Mouse (Mus musculus): ENCODE data around the gene Zfp61.
"Not testable (repeated sequence)": the region's sequence is repeated elsewhere in the genome, so short reads cannot be mapped to it uniquely, and the experiment has no call there.

Gene Zfp61

DNA sequence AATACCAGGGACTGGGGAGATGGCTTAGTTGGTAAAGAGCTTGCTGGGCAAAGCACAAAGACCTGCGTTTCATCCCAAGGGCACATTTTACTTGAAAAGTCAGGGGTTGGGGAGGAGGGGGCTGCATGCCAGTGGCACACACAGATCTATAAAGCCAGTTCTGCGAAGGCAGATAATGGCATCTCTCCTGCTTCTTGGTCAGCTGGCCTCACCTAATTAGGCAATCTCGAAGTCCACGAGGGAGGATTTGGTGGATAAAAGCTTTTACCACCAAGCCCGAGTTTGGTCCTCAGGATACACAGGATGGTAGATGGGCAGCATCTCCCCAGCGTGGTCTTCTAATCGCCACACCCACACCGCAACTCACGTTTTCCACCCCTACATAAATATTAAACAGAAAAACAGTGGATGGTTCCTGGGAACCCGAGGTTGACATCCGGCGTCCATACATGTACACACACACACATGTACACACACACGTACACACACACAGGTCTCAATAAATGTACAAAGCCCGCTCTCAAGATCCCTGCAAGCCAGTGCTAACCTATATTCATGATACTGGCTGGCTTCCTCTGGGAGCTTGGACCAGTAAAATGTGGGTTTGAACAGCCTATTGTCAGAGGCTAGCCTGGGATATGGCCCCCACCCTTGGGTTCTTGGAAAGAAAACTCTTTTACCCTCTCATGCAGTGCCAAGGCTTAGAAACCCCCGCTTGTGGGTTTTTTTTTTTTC lies 3.5 kb downstream of the Zfp61 start:
- no peak for DNase-seq (ENCODE audit: low spot score)

DNA sequence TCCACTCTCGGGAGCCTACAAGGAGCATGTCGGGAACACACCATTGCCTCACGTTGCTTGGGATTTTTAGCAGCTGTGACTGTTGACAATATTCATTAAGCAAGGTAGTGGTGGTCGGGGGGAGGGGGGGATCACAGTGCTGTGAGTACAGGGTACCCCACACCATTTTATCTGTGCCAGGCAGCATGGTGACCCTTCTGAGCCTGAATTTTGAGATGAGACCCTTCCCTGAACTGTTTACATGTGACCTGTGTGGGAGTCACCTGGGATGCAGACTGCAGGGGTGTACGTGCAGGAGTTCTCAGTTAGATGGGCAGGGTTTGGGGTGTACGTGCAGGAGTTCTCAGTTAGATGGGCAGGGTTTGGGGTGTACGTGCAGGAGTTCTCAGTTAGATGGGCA lies 4.6 kb downstream of the Zfp61 start:
- no peak for DNase-seq (ENCODE audit: low spot score)

DNA sequence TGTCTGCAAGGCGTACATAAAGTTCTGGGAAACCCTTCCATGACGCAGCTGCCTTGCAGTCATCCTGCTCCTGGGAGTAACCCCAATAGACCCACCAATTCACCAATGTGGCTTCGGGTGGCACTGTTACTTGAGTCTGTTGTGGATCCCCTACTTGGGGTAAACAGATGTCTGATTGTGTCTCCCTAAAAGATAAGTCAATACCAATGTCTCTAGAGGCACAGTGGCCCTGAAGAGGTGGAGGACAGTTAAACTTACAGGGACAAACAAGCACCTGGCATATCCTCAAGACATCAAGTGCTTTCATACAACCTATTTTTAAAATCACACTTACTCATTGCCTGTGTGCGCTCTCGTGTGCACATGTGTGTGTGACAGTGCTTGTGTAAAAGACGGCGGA lies 5.7 kb downstream of the Zfp61 start:
- DNase-seq (ENCODE audit: low spot score) = no peak

DNA sequence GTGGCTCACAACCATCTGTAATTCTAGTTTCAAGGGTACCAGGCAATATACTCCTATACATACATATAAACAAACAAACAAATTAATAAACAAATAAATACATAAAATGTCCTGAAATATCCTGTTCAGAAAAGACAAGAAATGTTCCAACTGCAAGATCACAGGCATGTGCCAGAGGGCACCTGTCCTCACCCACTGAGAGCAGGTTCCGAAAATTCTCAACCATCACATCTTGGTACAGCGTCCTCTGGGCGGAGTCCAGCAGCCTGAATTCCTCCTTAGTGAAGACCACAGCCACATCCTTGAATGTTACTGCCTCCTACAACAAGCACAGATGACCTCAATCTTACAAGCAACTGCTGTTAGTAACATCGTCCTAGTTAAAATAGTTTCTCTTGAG lies 6.3 kb downstream of the Zfp61 start:
- no peak for DNase-seq (ENCODE audit: low spot score)

DNA sequence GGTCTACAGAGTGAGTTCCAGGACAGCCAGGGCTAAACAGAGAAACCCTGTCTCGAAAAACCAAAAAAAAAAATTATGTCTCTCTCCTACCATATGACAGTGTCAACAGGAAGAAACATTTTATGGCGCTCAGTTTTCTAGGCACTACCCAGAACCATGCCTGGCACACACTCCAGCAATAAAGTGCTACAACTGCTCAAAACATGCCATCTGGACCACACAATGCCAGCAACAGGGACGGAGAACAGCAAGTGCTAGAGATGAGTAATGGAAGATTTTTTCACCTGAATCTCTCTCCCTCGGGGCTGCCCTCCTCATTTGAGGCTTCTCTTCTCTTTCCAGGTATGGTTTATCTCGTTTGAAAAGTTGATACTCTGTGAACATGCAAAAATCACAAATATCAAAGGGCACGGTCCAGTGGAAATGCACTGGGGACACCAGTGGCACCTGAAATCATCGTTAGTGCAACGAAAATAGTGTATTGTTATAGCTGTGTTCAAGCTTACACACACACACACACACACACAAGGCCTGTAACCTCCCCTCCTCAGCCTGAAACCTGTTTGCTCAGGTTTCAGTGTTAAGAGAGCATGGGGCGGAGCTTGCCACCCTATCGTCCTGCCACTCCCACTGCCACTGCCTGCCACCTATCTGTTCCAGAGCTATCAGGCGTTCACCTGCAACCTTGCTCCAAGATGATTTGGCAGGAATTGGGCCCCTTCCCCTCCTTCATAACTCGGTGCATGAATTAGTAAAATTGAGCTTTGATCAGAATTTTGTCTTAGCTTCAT lies 7.8 kb downstream of the Zfp61 start:
- DNase-seq (ENCODE audit: low spot score) = no peak

DNA sequence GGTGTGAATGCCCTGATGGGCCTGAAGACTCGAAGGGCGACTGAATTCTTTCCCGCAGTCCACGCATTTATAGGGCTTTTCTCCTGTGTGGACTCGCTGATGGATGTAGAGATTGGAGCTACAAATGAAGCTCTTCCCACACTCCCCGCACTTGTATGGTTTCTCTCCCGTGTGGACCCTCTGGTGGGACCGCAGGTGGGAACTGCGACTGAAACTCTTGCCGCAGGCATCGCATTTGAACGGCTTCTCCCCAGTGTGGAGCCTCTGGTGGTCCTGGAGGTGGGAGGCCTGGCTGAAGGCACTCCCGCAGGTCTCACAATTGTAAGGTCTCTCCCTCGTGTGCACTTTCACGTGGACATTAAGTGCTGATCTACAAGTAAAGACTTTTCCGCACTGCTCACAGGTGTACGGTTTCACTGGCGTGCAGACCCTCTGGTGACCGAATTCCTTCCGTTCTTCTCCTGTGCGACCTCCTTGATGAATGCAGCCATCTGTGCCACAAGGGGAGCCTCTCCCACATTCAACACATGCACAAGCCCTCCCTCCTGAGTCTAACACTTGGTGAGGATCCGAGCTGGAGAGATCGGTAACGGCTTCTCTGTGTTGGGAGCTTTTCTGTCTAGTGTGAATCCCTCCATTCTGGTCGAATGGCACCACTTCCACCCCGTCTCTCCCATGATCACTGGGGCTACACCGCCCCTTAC lies 9.5 kb downstream of the Zfp61 start:
- no peak for DNase-seq (ENCODE audit: low spot score)

DNA sequence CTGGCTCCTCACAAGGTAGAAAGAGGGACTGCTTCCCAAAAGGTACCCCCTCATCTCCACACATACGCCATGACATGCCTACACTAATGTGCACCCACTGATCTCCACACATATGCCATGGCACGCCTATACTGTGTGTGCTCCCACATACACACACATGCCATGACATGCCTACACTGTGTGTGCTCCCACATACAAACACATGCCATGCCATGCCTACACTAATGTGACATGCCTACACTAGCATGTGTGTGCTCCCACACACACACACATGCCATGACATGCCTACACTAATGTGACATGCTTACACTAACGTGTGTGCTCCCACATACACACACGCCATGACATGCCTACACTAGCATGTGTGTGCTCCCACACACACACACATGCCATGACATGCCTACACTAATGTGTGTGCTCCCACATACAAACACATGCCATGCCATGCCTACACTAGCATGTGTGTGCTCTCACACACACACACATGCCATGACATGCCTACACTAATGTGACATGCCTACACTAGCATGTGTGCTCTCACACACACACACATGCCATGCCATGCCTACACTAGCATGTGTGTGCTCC lies 10.8 kb downstream of the Zfp61 start:
- no peak for DNase-seq (ENCODE audit: low spot score)

DNA sequence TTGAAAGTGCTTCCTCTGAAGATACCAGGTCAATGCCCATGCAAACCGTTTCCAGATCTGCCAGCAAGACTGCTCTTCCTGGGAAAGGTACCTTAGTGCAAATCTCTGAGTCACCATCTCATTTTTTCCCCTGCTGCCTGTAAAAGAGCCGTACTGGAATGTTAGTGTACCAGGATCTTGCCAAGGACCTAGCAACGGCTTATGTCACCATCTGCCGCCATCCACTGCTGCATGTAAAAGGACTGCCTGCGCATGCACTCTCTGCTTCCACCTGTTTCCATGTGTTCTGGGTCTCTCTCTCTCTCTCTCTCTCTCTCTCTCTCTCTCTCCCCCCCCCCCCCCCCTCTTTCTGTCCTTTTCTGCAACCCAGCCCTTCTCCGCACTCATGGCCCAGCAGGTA lies 12.5 kb downstream of the Zfp61 start:
- DNase-seq (ENCODE audit: low spot score) = no peak

DNA sequence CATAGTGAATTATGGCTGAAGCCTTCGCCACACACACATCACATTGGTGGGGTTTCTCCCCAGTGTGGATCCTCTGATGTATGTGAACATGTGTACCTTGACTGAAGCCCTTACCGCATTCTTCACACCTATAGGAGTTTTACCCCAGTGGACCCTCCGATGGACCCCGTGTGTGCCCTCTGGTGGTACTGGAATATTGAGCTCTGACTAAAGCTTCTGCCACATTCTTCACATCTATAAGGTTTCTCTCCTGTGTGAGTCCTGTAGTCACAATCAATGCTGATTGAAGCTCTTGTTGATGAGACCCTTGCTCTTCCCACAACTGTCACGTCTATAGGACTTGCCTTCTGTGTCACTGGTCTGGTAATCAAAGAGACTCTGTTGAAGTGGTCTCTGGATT lies 13.4 kb downstream of the Zfp61 start:
- no peak for DNase-seq (ENCODE audit: low spot score)

DNA sequence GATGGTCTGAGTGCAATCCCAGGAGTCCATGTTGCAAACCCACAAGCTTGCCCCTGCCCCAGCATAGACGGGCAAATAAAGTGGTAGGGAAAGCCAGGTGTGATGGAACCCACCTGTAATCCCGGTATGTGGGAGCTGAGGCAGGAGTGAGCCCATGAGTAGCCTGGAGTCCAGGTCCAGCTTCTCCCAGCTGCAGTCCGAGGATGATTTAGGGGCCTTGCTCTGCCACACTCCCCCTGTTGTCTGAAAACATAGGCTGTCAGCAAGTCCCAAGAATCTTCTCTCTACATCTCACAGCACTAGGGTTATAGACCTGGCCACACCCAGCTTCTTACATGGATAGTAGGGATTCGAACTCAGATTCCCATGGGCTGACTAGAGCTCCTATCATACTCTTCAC lies 14.1 kb downstream of the Zfp61 start:
- no peak for DNase-seq (ENCODE audit: low spot score)

DNA sequence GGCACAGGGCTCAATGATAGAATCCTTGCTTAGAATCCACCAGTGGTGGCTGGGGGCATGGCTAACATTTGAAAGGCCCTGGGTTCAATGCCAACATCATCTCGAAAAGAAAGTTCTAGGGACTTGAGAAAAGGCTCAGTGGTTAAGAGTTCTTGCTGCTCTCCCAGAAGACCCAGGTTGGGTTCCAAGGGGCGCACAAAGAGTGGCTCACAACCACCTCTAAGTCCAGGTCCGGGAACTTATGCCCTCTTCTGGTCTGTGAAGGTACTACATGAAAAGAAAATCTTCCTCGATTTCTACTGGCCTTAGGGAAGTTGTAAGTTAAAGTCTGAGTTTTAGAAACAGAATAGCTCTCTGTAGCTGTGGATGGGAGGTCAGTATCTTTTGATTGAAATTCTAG lies 14.9 kb downstream of the Zfp61 start:
- no peak for DNase-seq (ENCODE audit: low spot score)

DNA sequence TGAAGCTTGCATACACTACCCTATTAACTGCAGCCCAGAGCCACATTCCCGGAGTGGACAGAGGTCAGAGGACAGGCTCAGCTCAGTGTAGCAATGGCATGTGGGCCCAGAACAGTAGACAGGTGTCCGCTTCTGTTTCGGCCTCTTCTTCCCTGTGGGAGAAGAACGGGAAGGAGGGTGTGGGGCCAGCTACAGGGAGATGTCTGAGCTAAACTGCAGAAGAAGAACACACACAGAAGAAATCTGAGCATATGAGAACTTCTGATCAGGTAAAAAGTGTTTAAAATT lies 20.2 kb downstream of the Zfp61 start:
- DNase-seq (ENCODE audit: low spot score) = no peak

DNA sequence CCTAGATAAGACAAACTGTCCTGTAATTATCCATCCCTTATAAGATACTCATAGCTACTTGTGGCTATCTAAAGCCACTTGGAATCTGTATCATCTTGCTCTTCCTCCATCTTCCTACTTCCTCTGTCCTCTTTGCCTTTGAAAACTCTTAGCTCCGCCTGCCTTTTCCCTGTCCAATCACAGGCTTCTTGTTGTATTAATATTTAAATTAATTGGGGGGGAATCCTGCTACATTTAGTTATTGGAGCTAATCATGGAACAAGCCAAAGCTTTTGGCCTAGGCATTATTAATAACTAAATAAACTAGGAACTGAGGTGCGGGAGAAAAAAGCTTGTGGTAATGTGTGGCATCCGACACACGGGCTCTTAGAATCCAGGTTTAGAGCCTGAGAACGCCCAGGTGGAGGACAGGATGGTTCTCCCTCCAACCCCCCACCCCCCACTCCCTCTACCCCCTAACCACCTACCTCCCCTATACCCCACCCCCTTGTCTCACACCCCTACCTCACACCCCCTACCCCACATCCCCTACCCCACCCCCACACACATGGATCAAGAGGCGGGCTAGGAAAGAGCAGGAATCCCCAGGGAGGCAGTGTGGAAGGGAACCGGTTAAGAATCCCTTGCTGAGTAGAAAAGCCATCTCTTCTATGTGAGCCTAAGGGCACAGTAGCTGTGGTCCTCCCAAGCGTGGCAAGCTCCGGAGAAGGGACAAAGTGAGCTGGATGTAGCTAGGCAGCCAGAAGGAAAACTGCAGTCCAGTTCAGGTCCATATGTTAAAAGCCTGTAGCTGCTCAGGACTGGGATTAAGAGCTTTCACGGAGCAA lies 20.8 kb downstream of the Zfp61 start:
- DNase-seq (ENCODE audit: low spot score) = no peak

DNA sequence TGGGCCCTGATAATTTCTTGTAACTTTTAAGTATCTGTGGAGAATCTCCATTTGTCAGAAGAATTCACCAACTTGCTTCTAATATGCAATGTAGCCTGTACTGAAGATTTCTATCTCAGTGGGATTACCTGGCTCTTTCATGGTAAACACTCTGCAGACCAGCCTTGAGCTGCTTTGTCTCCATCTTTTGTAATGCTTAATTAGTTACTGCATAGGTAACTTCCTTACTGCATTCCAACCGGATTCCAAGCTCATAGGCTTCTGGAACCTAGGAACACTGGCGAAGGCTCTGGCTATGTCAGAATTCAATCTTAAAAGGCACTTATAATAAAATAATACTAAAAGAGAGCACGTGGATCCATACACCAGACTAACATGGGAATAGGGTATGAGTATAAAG lies 22.3 kb downstream of the Zfp61 start:
- DNase-seq (ENCODE audit: low spot score) = not testable (repeated sequence)

DNA sequence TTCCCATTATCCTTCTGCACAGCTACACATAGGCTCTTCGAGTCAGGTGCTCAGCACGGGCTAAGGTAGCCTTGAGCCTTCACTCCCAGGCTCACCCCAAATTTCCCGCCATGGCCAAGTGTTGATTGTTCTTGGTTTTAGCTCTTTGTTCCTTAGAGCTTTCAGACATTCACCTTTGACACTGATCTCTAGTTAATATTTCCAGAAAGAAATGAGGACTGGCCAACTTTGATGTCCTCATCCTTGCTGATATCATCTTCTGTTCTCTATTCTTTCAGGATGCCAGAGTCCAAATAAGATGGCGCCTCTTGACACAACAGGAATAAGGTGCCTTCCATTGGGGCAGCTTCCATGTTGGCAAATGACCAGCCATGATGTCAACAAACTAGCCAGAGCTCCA lies 26.6 kb downstream of the Zfp61 start:
- DNase-seq (ENCODE audit: low spot score) = no peak

DNA sequence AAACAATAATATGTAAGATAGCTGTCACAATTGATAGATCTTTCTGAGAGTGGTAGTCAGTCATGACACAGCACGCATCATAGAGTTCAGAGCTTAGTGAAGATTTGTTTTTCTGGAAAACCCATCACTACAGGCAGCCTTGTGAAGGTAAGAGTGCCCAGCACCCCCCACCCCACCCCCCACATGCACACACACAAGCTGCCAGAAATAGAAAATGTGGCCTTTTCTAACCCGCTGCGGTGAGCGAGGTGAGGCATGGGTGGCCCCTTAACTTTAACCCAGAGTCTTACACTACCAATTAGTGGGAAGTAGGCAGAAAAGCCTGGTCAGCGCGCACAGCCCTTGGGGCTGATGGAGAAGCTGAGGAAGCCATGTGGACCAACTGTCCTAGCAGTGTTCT lies 29.8 kb downstream of the Zfp61 start:
- no peak for DNase-seq (ENCODE audit: low spot score)

DNA sequence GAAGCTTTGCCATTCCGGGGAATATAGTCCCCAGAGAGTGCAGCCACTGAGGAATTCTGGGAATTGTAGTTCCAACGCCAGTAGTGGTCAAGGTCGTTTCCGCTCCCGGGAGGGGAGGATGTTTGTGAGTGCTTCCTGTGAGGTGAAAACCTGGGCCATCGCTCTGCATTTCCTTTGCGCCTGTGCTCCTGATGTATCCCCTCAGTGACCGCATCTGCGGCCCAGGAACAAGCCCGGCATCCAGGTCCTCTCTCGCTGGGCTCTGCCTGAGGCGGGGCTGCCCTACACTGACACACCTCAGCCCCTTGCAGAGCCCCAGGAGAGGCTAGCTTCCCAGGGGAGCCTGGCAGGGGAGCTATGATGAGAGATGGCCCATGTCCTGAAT lies 30.8 kb downstream of the Zfp61 start, which contains the start of gene Zfp93:
Gene Zfp93 (plus strand): TSS at position 133 of the 385 bp plus-strand sequence.
- peak; percentile 69 for DNase-seq (ENCODE audit: low spot score)

DNA sequence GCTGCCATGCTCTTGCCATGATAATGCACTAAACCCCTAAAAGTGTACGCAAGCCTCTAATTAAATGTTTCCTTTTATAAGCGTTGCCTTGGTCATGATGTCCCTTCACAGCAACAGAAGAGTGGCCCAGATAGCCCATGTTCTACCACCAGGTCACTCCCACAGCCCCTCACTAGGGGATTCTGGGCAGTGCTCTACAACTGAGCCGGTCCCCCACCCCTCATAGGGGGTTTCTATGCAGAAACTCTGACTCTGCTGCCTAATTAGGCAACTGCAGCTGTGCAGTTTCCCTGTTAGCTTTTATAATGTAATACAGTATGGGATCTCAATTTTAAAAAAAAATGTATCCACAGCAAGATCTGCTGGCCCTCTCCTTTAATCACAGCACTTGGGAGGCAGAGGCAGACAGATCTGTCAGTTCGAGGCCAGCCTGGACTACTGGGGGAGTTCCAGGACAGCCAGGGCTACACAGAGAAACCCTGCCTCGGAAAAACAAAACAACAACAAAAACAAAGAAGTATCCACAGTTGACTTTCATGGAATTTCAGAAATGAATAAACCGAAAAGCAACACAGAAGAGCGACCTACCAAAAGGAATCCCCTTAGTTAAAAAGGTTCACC lies 31.3 kb downstream of the Zfp61 start:
- DNase-seq (ENCODE audit: low spot score) = no peak

DNA sequence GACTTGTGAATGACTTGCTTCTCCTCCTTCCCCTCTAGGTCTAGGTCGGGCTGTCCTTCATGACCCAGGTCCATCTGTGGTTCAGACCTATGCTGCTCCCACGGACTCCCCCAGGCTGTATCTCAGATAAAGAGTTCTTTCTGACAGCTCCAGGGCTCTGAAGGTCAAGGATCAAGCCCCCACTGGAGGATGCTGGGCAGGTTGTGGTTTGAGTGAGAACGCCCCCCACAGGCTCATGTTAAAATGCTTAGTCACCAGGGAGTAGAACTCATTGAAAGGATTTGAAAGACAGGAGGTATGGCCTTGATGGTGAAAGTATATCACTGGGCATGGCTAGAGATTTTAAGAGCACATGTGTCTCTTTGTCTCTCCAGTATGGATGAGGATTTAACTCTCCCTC lies 31.8 kb downstream of the Zfp61 start:
- no peak for DNase-seq (ENCODE audit: low spot score)

DNA sequence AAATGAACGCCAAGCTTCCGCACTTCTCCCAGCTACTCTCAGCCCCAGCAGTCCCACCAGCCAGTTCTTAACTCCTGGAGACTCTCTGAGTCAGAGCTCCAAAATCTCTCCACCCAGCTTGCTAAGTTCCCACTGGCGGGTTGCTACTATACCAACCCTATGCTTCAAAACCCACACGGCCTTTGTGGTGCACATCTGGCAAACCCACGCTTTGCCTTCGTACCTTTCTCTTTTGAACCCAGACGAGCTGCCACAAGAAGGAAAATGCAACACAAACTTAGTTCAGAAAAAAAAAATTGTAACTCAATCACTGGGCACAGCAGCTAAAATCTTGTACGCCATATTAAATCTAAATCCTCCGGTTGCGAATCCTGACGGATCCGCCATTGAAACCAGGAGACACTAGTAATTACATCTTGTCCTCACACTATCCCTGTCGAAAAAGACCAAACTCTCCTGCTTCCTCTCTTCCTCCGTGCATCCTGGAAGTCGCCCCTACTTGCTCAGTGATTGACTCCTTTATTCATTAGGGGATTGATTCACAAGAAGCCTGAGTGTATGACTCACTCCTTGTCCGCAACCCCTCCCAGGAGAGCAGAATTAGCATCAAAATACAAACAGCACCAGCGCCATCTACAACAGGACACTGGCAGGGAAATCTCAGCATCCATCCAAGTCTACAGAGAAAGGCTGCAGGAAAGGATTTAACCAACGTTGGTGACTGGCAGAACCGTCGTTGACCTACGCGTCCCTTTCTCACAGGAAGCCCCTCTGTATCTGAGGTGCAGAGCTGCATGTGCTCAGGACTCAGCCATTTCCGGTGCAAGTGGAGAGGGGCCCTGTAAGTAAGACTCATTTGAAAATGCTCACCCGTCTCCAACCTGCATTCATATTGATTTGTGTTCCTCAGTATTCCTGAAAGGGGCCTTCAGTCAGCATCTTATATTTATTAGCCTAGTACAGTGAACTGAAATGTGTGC lies 32.6 kb downstream of the Zfp61 start:
- DNase-seq (ENCODE audit: low spot score) = peak; percentile 7

DNA sequence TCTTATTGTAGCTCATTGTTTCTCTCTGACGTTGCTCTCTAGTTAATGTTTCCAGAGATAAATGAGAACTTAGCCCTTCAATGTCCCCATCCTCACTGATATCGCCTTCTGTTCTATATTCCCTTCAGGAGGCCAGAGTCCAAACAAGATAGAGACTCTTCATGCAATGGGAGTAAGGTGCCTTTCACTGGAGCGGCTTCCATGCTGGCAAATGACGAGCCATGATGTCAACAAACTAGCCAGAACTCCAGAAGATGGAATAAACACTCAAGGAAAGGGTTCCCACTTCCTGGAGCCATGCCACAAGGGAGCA lies 41.1 kb downstream of the Zfp61 start:
- DNase-seq (ENCODE audit: low spot score) = no peak

Data from T-cell, adult 2 months (primary cell).